Mouse (Mus musculus) heart, postnatal 0 days (tissue): Measurements from ENCODE around the gene Mfn1. TPM values are rescaled to one million over a fixed set of nuclear protein-coding genes. Genes with fewer than 3 reads are reported as not detected.

Experiments
- ATAC-seq: fragments of 200-750 bp; cut with Nextera tagmentation; 2 replicates; pipeline ENCODE4 v1.8.0; 2017; ENCODE audit warnings: low read depth, moderate number of reproducible peaks, moderate library complexity; ENCODE audit not compliant: insufficient read depth
- DNase-seq: peaks from one replicate; pipeline ENCODE4 v3.0.0-alpha.2; 2016; ENCODE audit warnings: low spot score
- H3K27ac ChIP-seq: fragments of 300-500 bp; sonication (generic); 2 replicates; pipeline ENCODE4 v1.5.1; 2014; ENCODE audit warnings: low read depth, mild to moderate bottlenecking
- H3K27me3 ChIP-seq: fragments of 300-500 bp; sonication (generic); 2 replicates; pipeline ENCODE4 v1.6.1; 2014; ENCODE audit warnings: low read length, mixed read lengths; ENCODE audit not compliant: control insufficient read depth, insufficient read depth
- H3K36me3 ChIP-seq: fragments of 300-500 bp; sonication (generic); replicated peaks from 2 replicates; pipeline ENCODE4 v1.6.1; 2014; ENCODE audit warnings: low read length, mixed read lengths; ENCODE audit not compliant: control insufficient read depth, insufficient read depth
- H3K4me1 ChIP-seq: fragments of 300-500 bp; sonication (generic); 2 replicates; pipeline ENCODE4 v1.6.1; 2014; ENCODE audit warnings: antibody characterized with exemption; ENCODE audit not compliant: control insufficient read depth, insufficient read depth
- H3K4me2 ChIP-seq: fragments of 300-500 bp; sonication (generic); 2 replicates; pipeline ENCODE4 v1.6.1; 2014; ENCODE audit warnings: low read depth, mild to moderate bottlenecking, low read length, moderate library complexity
- H3K4me3 ChIP-seq: fragments of 300-500 bp; sonication (generic); 2 replicates; pipeline ENCODE4 v1.5.1; 2014; ENCODE audit warnings: low read depth, low read length
- H3K9ac ChIP-seq: fragments of 300-500 bp; sonication (generic); replicated peaks from 2 replicates; pipeline ENCODE4 v1.6.1; 2014; ENCODE audit warnings: low read depth, low read length, mixed read lengths
- H3K9me3 ChIP-seq: fragments of 300-500 bp; sonication (generic); replicated peaks from 2 replicates; pipeline ENCODE4 v1.6.1; 2016; ENCODE audit warnings: low read length; ENCODE audit not compliant: control insufficient read depth
- CTCF ChIP-seq: IDR thresholded peaks from 2 replicates; pipeline ENCODE4 v1.5.1; 2016; ENCODE audit warnings: antibody characterized with exemption, control low read depth, low read depth
- EP300 ChIP-seq: IDR thresholded peaks from 2 replicates; pipeline ENCODE4 v1.6.1; 2016; ENCODE audit warnings: antibody characterized with exemption, low read depth
- WGBS: fragments of 180-500 bp; shearing (Covaris S2); extraction: QIAGEN DNeasy Blood & Tissue Kit; methylation state at CpG from one replicate; pipeline ENCODE4 v1.1.7; 2014; 5-methylcytosine and 5-hydroxymethylcytosine counted together
- polyA plus RNA-seq: library from polyadenylated mRNA; unstranded; fragments of >200 nt; fragmentation: Nextera tagmentation; extraction: Ambion mirVana; gene quantifications from 2 replicates; pipeline ENCODE4 v1.2.1, GENCODE M21; 2015
- total RNA-seq: library from RNA; depleted of rRNA; stranded (reverse); fragments of >200 nt; gene quantifications from 2 replicates; pipeline ENCODE4 v1.2.3, GENCODE M21; 2014; ENCODE audit warnings: low replicate concordance

The Mfn1 gene
- total and polyA plus RNA-seq, 2 experiments from 2014 or later: 106 to 166 TPM

DNA sequence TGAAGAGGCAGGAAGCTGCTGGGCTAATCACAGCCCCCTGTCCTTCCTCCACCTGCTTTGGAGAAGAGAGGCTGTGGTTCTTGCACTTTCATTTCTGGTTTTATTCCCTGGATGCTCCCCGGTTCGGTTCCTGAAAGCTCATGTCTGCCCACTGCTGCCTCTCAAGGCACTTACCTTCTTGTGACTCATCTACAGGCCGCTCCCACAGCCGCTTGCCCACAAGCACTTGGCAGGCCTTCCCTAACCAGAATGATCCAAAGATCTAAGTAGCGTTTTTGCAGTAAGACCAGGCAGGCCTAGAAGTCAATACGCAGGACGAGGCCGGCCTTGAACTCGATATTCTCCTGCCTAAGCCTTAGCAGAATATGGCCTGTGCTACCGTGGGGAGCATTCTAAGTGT lies 71.8 kb downstream of the Mfn1 start:
- H3K9ac ChIP-seq: no peak overlapping the region

DNA sequence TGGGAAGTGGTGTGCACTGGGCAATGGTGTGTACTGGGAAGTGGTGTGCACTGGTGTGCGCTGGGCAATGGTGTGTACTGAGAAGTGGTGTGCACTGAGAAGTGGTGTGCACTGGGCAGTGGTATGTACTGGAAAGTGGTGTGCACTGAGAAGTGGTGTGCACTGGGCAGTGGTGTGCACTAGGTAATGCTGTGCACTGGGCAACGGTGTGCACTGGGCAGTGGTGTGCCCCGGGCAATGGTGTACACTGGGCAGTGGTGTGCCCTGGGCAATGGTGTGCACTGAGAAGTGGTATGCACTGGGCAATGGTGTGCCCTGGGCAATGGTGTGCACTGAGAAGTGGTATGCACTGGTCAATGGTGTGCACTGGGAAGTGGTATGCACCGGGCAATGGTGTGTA lies 80.0 kb downstream of the Mfn1 start:
- Histone ChIP-seq H3K4me1 (no peaks in the 10 kb centered on the region), H3K9me3 (no peaks in the 10 kb centered on the region), H3K4me3 (no peak overlapping the region), H3K27me3 (no peaks in the 10 kb centered on the region), H3K27ac (no peak overlapping the region), H3K36me3 (no peaks in the 10 kb centered on the region), H3K9ac (no peak overlapping the region), H3K4me2 (no peak overlapping the region)
- ATAC-seq: no peak
- TF ChIP-seq EP300: no peak
- TF ChIP-seq CTCF: no peak
- DNase-seq: no peak
- WGBS: 97% methylated on average over 4 of the region's 4 CpGs

More for the DNA sequence above, 71.8 kb downstream of the Mfn1 start:
- H3K27me3 ChIP-seq: no peaks in the 10 kb centered on the region
- H3K9me3 ChIP-seq: no peaks in the 10 kb centered on the region
- H3K4me2 ChIP-seq: no peak overlapping the region
- no peaks in the 10 kb centered on the region for H3K4me1 ChIP-seq
- no peak for ATAC-seq
- DNase-seq: no peak
- no peak overlapping the region for H3K27ac ChIP-seq
- no peaks in the 10 kb centered on the region for H3K36me3 ChIP-seq
- WGBS: 82% methylated on average over 10 of the region's 10 CpGs
- no peak for TF ChIP-seq EP300
- no peak for TF ChIP-seq CTCF
- no peak overlapping the region for H3K4me3 ChIP-seq

DNA sequence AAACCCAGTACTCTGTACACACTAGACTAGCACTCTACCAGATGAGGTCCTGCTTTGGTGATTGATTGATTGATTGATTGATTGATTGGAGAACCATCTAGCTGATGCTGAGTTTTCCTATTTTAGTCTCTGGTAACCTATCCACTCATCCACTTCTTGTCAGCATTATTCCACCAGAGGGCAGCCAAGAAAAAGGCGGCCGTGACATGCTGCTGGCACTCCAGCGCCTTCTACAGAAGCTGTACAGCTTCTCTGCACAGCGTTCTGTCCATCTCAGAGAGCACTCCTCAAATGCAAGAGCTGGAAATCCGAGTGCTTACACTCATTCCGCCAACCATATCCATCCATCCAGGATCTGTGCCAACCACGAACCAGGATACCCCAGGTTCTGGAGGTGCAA lies 81.3 kb downstream of the Mfn1 start:
- Histone ChIP-seq H3K4me3 (no peak overlapping the region), H3K27ac (no peak overlapping the region), H3K9me3 (no peaks in the 10 kb centered on the region), H3K4me1 (no peaks in the 10 kb centered on the region), H3K27me3 (no peaks in the 10 kb centered on the region), H3K4me2 (no peak overlapping the region), H3K36me3 (no peaks in the 10 kb centered on the region), H3K9ac (no peak overlapping the region)
- 22% methylated on average over 7 of the region's 7 CpGs for WGBS
- ATAC-seq (peak; percentile 65; the same call in 1 of the 2 replicates), DNase-seq (peak; percentile 60)
- TF ChIP-seq CTCF (peak; percentile 79), EP300 (no peak)

DNA sequence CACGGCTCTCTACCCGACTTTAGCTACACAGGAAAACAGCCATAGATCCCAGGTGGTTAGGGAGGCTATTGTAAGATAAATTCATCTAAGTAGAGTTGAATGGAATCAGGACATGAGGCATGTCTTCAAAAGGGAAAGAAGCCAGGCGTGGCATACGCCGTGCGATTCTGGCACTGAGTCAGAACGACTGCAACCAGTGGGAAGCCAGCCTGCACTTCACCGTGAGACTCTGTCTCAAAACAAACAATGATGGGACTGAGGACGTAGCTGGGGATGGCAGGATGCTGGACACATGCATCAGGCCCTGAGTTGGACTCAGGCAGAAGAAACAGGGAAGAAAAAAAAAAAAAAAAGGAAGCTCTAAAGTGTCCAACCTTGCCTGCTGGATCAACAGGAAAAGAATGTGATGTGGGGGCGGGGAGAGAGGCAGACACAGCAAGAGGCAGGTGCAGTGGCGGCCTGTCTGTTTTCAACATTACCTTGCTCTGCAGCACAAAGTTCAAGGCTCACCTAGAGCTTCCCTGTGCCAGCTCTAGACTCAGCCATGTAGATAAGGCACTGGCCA lies 82.4 kb downstream of the Mfn1 start:
- Histone ChIP-seq H3K4me1 (no peaks in the 10 kb centered on the region), H3K27me3 (no peaks in the 10 kb centered on the region), H3K4me2 (no peak overlapping the region), H3K36me3 (no peaks in the 10 kb centered on the region), H3K9ac (no peak overlapping the region), H3K4me3 (no peak overlapping the region), H3K9me3 (no peaks in the 10 kb centered on the region), H3K27ac (no peak overlapping the region)
- TF ChIP-seq CTCF (no peak), EP300 (no peak)
- DNase-seq (no peak), ATAC-seq (no peak)
- WGBS: 66% methylated on average over 11 of the region's 11 CpGs

DNA sequence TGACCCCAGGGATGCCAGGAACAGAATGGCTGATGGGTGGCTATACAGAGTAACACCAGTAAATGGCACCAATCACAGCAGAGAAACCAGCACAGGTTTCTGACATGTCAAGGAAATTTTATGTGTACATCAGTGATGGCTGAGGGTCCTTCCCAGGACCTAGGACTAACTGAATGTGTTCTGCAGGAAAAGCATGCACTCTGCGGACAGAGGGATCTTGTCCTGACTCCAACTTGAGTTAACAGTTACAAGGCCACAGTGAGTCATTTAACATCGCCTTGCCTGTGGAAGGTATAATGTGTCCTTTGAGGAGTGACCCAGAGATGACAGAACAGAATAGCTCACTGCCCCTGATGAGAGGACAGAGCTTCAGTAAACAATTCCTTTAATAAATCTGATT lies 85.5 kb downstream of the Mfn1 start:
- no peaks in the 10 kb centered on the region for H3K4me1 ChIP-seq
- ATAC-seq: no peak
- no peak overlapping the region for H3K4me3 ChIP-seq
- H3K9me3 ChIP-seq: no peaks in the 10 kb centered on the region
- WGBS: 75% methylated on average over 2 of the region's 2 CpGs
- no peaks in the 10 kb centered on the region for H3K27me3 ChIP-seq
- no peak overlapping the region for H3K27ac ChIP-seq
- TF ChIP-seq EP300: no peak
- no peak for TF ChIP-seq CTCF
- no peak for DNase-seq
- H3K9ac ChIP-seq: no peak overlapping the region
- peak overlapping the region; percentile 83 for H3K4me2 ChIP-seq
- H3K36me3 ChIP-seq: no peaks in the 10 kb centered on the region

DNA sequence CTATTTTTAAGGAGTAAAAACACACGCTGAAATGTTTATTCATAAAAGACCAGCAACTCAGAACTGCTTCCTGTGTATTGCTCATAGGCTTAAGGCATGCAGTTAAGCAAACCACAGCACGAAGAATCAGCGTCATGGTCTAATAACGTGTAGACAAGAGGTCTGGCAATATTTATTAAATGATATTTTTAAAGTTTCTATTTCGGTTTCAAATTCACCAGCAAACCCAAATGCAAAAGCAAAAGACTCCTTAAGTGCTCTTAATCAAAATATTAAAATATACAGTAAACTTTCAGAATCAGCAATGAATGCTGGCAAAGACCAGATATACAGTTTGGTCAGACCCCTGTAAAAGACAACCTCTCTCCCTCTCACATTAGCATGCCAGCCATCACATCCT lies 86.1 kb downstream of the Mfn1 start:
- Histone ChIP-seq H3K9ac (peak overlapping the region; percentile 60; the same call in 1 of the 2 replicates), H3K9me3 (no peaks in the 10 kb centered on the region), H3K4me3 (peak overlapping the region; percentile 69), H3K4me1 (no peaks in the 10 kb centered on the region), H3K27ac (no peak overlapping the region), H3K36me3 (no peaks in the 10 kb centered on the region), H3K27me3 (no peaks in the 10 kb centered on the region), H3K4me2 (peak overlapping the region; percentile 83)
- 43% methylated on average over 5 of the region's 5 CpGs for WGBS
- DNase-seq (no peak), ATAC-seq (no peak)
- TF ChIP-seq CTCF: no peak
- TF ChIP-seq EP300: no peak
